Mouse (Mus musculus): ENCODE measurements around the gene Rrp36. TPM values are rescaled to one million over a fixed set of nuclear protein-coding genes. Genes with fewer than 3 reads are reported as not detected.

Gene Rrp36
- polyA plus RNA-seq, 1 experiment from 2014 or later, result 51.8 TPM

DNA sequence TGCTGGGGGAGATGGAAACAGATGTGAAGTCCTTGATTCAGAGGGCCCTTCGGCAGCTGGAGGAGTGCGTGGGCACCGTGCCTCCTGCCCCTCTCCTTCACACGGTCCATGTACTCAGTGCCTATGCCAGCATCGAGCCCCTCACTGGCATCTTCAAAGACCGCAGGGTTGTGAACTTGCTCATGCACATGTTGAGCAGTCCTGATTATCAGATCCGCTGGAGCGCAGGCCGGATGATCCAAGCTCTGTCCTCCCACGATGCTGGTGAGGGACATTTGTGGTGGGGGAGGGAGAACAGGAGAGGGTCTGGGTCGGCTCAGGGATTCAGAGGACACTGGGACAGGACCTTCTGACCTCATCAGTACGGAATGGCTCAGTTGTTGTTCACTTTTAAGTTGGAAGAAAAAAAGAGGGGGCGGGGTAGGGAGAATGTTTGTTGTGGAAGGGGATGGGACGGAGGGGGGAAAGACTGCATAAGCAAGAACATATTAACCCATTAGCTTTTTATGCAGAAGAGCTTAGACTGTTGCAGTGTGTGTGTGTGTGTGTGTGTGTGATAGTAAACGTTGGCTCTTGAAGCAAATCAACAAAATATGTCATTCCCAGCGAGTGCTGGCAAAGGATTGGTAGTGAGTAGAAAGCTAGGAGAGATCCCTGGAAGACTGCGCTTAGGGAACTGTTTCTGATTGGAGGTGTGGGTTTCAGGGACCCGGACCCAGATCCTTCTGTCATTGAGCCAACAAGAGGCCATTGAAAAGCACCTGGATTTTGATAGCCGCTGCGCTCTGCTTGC is 22.2 kb downstream of the Rrp36 start:
- peaks cover 24% of the 10 kb centered on the region for H3K36me3 ChIP-seq (ENCODE audit: control insufficient read depth, insufficient read depth, low read length)
- peak overlapping the region; percentile 88 for H3K4me2 ChIP-seq (ENCODE audit: low read length)
- peak overlapping the region; percentile 93 for H3K9ac ChIP-seq (ENCODE audit: low read depth, low read length)
- peaks cover 27% of the 10 kb centered on the region for H3K4me1 ChIP-seq (ENCODE audit: control insufficient read depth, insufficient read depth, low read length)
- H3K4me3 ChIP-seq (ENCODE audit: low read depth, low read length), result peak overlapping the region; percentile 71
- WGBS, result 77% methylated on average over 20 of the region's 20 CpGs
- ATAC-seq, result no peak
- no peaks in the 10 kb centered on the region for H3K9me3 ChIP-seq (replicated peaks; ENCODE audit: control insufficient read depth, low read length, poor library complexity, severe bottlenecking)
- H3K27ac ChIP-seq (ENCODE audit: low read length), result no peak overlapping the region
- H3K27me3 ChIP-seq (ENCODE audit: control insufficient read depth, insufficient read depth, low read depth, low read length), result no peaks in the 10 kb centered on the region

DNA sequence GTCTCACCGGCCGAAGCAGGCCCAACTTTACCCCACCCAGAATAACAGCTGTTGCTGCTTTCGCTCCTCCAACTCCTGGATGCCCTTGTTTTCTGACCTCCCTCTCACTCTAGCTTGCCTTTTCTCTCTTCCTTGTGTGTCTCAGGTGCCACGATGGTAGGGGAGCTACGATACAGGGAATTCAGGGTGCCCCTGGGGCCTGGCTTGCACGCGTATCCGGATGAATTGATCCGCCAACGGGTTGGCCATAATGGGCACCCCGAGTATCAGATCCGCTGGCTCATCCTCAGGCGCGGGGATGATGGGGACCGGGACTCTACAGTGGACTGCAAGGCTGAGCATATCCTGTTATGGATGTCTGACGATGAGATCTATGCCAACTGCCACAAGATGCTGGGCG is 22.9 kb downstream of the Rrp36 start:
- Histone ChIP-seq H3K27ac (ENCODE audit: low read length) (peak overlapping the region; percentile 95), H3K27me3 (ENCODE audit: control insufficient read depth, insufficient read depth, low read depth, low read length) (no peaks in the 10 kb centered on the region)

DNA sequence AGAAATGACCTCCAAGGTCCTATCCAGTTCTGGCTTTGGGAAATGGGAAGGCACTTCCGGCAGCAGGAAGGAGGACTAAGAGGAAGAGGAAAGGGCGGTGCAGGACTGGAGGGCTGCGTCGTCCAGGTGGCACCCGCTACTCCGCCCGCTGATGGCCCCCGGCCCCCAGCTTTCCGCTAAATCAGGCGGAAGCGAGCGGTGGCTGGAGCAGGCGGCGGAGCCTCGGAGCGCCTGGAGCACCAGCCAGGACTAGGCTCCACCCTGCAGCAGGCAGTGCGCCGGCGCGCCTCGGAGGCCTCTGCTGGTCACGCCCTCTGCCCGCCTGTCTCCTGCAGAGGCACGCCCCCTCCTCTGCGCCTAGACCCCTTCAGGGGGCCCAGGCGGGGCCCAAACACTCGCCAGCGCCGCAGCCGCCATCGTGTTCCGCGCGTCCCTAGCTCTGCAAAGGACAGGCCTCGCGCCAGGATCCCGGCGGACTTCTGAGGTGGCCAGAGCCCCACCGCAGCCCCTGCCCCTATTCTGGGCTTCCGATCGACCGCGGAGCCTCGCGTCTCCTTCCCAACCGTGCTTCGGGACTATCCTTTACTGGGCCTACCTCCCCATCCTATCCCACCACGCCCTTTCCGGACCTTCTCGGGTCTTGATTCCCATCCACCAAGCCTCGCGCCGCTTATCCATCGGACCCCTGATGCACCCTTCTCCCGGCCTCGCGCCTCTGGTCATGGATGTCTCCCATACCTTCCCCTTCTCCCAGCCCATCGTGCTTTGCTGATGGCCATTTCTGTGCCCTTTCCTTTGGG is 23.7 kb downstream of the Rrp36 start, which contains the start of gene Cul7:
Gene Cul7 (plus strand): TSS at position 106 of the 800 bp plus-strand sequence.
- Histone ChIP-seq H3K4me1 (ENCODE audit: control insufficient read depth, insufficient read depth, low read length) (peaks cover 31% of the 10 kb centered on the region), H3K27me3 (ENCODE audit: control insufficient read depth, insufficient read depth, low read depth, low read length) (no peaks in the 10 kb centered on the region), H3K9ac (ENCODE audit: low read depth, low read length) (peak within 1 kb of the TSS; percentile 93), H3K4me3 (ENCODE audit: low read depth, low read length) (peak within 1 kb of the TSS; percentile 71), H3K9me3 (replicated peaks; ENCODE audit: control insufficient read depth, low read length, poor library complexity, severe bottlenecking) (no peaks in the 10 kb centered on the region), H3K27ac (ENCODE audit: low read length) (peak within 1 kb of the TSS; percentile 95), H3K4me2 (ENCODE audit: low read length) (peak within 1 kb of the TSS; percentile 88), H3K36me3 (ENCODE audit: control insufficient read depth, insufficient read depth, low read length) (peaks cover 12% of the 10 kb centered on the region)
- ATAC-seq, result peak; percentile 93
- under 1% methylated on average over 49 of the region's 58 CpGs for WGBS

More for the DNA sequence above, 22.9 kb downstream of the Rrp36 start:
- Histone ChIP-seq H3K9ac (ENCODE audit: low read depth, low read length) (peak overlapping the region; percentile 93), H3K9me3 (replicated peaks; ENCODE audit: control insufficient read depth, low read length, poor library complexity, severe bottlenecking) (no peaks in the 10 kb centered on the region), H3K4me2 (ENCODE audit: low read length) (peak overlapping the region; percentile 88), H3K4me3 (ENCODE audit: low read depth, low read length) (peak overlapping the region; percentile 71), H3K36me3 (ENCODE audit: control insufficient read depth, insufficient read depth, low read length) (peaks cover 20% of the 10 kb centered on the region), H3K4me1 (ENCODE audit: control insufficient read depth, insufficient read depth, low read length) (peaks cover 31% of the 10 kb centered on the region)
- 69% methylated on average over 17 of the region's 17 CpGs for WGBS
- no peak for ATAC-seq

DNA sequence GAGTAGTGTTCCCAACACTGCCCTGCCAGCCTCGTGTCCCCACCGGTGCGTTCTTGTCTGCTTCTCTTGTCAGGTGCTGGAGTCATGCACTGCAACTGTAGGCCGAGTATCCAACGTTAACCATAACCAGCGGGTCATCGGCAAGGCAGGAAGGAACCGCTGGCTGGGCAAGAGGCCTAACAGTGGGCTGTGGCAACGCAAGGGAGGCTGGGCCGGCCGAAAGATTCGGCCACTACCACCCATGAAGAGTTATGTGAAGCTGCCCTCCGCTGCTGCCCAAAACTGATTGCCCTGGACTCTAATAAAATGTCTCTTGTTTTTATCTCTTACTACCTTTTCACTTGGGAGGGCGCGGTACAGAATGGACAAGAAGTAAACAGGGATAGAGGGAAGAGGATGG is 24.3 kb downstream of the Rrp36 start:
- no peak for ATAC-seq
- no peaks in the 10 kb centered on the region for H3K27me3 ChIP-seq (ENCODE audit: control insufficient read depth, insufficient read depth, low read depth, low read length)
- peak overlapping the region; percentile 95 for H3K27ac ChIP-seq (ENCODE audit: low read length)
- H3K9ac ChIP-seq (ENCODE audit: low read depth, low read length), result peak overlapping the region; percentile 93
- H3K36me3 ChIP-seq (ENCODE audit: control insufficient read depth, insufficient read depth, low read length), result peaks cover 12% of the 10 kb centered on the region
- 35% methylated on average over 15 of the region's 15 CpGs for WGBS
- H3K4me3 ChIP-seq (ENCODE audit: low read depth, low read length), result peak overlapping the region; percentile 71
- H3K9me3 ChIP-seq (replicated peaks; ENCODE audit: control insufficient read depth, low read length, poor library complexity, severe bottlenecking), result no peaks in the 10 kb centered on the region
- H3K4me1 ChIP-seq (ENCODE audit: control insufficient read depth, insufficient read depth, low read length), result peaks cover 36% of the 10 kb centered on the region
- H3K4me2 ChIP-seq (ENCODE audit: low read length), result peak overlapping the region; percentile 88

DNA sequence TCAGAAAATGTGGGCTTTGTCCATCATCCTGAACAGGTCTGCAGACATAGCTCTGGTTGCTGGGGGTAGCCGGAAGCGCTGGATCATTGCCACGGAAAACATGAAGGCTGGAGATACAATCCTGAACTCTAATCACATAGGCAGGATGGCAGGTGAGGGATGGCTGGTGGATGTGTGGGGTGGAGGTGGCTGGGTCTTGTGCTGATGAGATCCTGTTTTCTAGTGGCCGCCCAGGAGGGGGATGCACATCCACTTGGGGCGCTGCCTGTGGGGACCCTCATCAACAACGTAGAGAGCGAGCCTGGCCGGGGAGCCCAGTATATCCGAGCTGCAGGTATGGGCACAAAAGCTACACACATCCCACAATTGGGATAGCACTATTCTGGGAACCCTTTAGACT is 25.7 kb downstream of the Rrp36 start:
- Histone ChIP-seq H3K9ac (ENCODE audit: low read depth, low read length) (no peak overlapping the region), H3K27ac (ENCODE audit: low read length) (no peak overlapping the region), H3K36me3 (ENCODE audit: control insufficient read depth, insufficient read depth, low read length) (peaks cover 7% of the 10 kb centered on the region; the same call in 1 of the 2 replicates), H3K4me3 (ENCODE audit: low read depth, low read length) (no peak overlapping the region), H3K4me2 (ENCODE audit: low read length) (no peak overlapping the region), H3K4me1 (ENCODE audit: control insufficient read depth, insufficient read depth, low read length) (peaks cover 42% of the 10 kb centered on the region), H3K27me3 (ENCODE audit: control insufficient read depth, insufficient read depth, low read depth, low read length) (no peaks in the 10 kb centered on the region), H3K9me3 (replicated peaks; ENCODE audit: control insufficient read depth, low read length, poor library complexity, severe bottlenecking) (no peaks in the 10 kb centered on the region)
- no peak for ATAC-seq
- WGBS, result 90% methylated on average over 9 of the region's 9 CpGs

DNA sequence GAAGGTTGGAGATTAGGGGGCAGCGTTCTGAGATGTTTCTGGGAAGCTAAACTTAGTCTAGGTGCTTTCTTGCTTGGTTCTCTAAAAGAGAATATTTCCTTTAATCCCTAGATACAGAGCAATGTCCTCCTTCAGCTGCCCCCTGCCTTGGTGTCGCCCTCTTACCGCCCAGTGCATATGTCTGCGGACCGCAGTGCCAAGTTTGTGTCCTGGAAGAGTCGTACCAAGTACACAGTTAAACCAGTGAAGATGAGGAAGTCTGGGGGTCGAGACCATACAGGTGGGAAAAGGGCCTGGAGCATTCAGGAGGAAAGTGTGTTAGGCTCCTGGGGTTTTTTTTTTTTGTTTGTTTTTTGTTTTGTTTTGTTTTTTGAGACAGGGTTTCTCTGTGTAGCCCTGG is 26.9 kb downstream of the Rrp36 start:
- H3K9ac ChIP-seq (ENCODE audit: low read depth, low read length), result no peak overlapping the region
- 94% methylated on average over 7 of the region's 7 CpGs for WGBS
- no peak overlapping the region for H3K4me3 ChIP-seq (ENCODE audit: low read depth, low read length)
- peaks cover 40% of the 10 kb centered on the region for H3K4me1 ChIP-seq (ENCODE audit: control insufficient read depth, insufficient read depth, low read length)
- no peak overlapping the region for H3K4me2 ChIP-seq (ENCODE audit: low read length)
- no peak overlapping the region for H3K27ac ChIP-seq (ENCODE audit: low read length)
- no peaks in the 10 kb centered on the region for H3K9me3 ChIP-seq (replicated peaks; ENCODE audit: control insufficient read depth, low read length, poor library complexity, severe bottlenecking)
- H3K27me3 ChIP-seq (ENCODE audit: control insufficient read depth, insufficient read depth, low read depth, low read length), result no peaks in the 10 kb centered on the region
- no peaks in the 10 kb centered on the region for H3K36me3 ChIP-seq (ENCODE audit: control insufficient read depth, insufficient read depth, low read length)
- no peak for ATAC-seq

DNA sequence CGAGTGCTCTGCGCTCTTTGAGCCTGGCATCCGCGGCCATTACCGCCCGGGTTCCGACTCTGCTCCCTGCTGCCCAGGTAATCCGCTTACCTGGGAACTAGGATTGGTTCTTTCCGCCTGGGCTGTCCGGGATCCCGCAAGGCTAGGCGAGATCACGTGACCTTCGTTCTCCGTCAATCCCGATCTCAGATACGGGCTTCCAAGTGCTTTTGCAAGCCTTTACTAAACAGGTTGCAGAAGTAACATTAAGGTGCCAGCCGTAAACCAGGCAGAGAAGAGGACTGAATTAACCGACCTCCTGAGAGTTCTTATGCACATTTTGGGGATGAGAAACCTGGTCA is 27.9 kb downstream of the Rrp36 start:
- Histone ChIP-seq H3K4me3 (ENCODE audit: low read depth, low read length) (peak overlapping the region; percentile 71), H3K4me2 (ENCODE audit: low read length) (peak overlapping the region; percentile 79), H3K9me3 (replicated peaks; ENCODE audit: control insufficient read depth, low read length, poor library complexity, severe bottlenecking) (no peaks in the 10 kb centered on the region), H3K27me3 (ENCODE audit: control insufficient read depth, insufficient read depth, low read depth, low read length) (no peaks in the 10 kb centered on the region), H3K9ac (ENCODE audit: low read depth, low read length) (peak overlapping the region; percentile 75), H3K4me1 (ENCODE audit: control insufficient read depth, insufficient read depth, low read length) (peaks cover 30% of the 10 kb centered on the region), H3K36me3 (ENCODE audit: control insufficient read depth, insufficient read depth, low read length) (peaks cover 2% of the 10 kb centered on the region; the same call in 1 of the 2 replicates), H3K27ac (ENCODE audit: low read length) (peak overlapping the region; percentile 89)
- no peak for ATAC-seq
- under 1% methylated on average over 19 of the region's 19 CpGs for WGBS

DNA sequence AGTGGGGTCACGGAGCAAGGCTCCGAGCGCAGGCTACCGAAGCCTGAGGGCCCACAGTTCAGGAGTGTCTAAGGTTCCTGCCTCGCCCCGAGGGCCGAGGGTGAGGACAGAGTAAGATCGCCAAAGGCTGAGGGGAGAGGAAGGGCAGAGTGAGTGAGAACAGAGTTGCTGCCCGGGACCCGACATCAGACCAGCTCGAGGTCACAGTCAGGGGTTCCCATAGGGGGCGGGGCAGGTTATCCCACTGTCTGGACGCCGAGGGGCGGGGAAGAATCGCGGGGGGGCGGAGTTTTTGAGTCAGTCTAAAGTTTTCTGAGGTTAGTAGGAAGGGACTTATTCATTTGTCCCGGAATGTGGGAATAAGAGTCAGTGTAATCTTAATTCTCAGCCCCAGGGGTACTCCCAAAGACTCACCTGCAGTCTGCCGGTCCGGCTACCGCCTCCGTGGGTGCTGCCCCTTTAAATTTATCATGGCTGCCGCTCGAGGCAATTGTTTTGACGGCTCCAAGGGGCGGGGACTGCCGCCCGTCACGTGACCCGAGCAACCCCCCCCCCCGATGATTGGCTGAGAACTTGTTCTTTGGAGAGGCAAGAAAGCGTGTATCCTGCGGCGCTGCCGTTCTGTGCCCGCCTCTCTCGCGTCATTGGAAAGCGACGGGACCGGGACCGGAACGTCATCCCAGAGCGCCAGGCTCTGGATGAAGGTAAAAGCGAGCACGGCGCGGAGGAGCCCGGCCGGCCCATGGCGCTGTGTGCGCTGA is 28.4 kb downstream of the Rrp36 start, which contains the start of the genes Klc4 and Mrpl2:
Gene Klc4 (minus strand): TSS at position 462 of the 761 bp plus-strand sequence.
Gene Mrpl2 (plus strand): TSS at position 669 of the 761 bp plus-strand sequence.
- ATAC-seq, result peak; percentile 61
- WGBS, result under 1% methylated on average over 53 of the region's 53 CpGs
- Histone ChIP-seq H3K27ac (ENCODE audit: low read length) (peak within 1 kb of the TSS; percentile 89), H3K9ac (ENCODE audit: low read depth, low read length) (peak within 1 kb of the TSS; percentile 80), H3K4me2 (ENCODE audit: low read length) (peak within 1 kb of the TSS; percentile 84), H3K4me3 (ENCODE audit: low read depth, low read length) (peak within 1 kb of the TSS; percentile 71), H3K4me1 (ENCODE audit: control insufficient read depth, insufficient read depth, low read length) (peaks cover 25% of the 10 kb centered on the region), H3K27me3 (ENCODE audit: control insufficient read depth, insufficient read depth, low read depth, low read length) (no peaks in the 10 kb centered on the region), H3K36me3 (ENCODE audit: control insufficient read depth, insufficient read depth, low read length) (peaks cover 2% of the 10 kb centered on the region; the same call in 1 of the 2 replicates), H3K9me3 (replicated peaks; ENCODE audit: control insufficient read depth, low read length, poor library complexity, severe bottlenecking) (no peaks in the 10 kb centered on the region)
